Mouse (Mus musculus) gastrocnemius, adult 2 months (tissue): ENCODE results near the gene Abhd6. TPM values are rescaled to one million over a fixed set of nuclear protein-coding genes. Genes with fewer than 3 reads are reported as not detected.
"Not testable (repeated sequence)": the region's sequence is repeated elsewhere in the genome, so short reads cannot be mapped to it uniquely, and the experiment has no call there.

Source experiments
- DNase-seq: peaks from one replicate; pipeline ENCODE4 v3.0.0; 2022
- H3K27ac ChIP-seq: fragments of 200-600 bp; 2 replicates; pipeline ENCODE4 v1.8.1; 2022; ENCODE audit warnings: mild to moderate bottlenecking
- H3K4me3 ChIP-seq: fragments of 200-600 bp; 2 replicates; pipeline ENCODE4 v1.8.1; 2022; ENCODE audit warnings: mild to moderate bottlenecking, moderate library complexity
- CTCF ChIP-seq: fragments of 200-600 bp; IDR thresholded peaks from 2 replicates; pipeline ENCODE4 v1.8.1; 2022; ENCODE audit warnings: antibody characterized with exemption, mild to moderate bottlenecking, moderate library complexity
- intact Hi-C: fragments of 180-260 bp; cut with DNase I; formaldehyde crosslinking; loops from one replicate; pipeline ENCODE4 v1.15.1; 2025
- total RNA-seq, 2 experiments: library from RNA; stranded (reverse); gene quantifications; 2 replicates each; pipeline ENCODE4 v1.2.3; 2021

Gene Abhd6
- total RNA-seq, 2 experiments from 2014 or later, result 4.8 to 7.3 TPM

DNA sequence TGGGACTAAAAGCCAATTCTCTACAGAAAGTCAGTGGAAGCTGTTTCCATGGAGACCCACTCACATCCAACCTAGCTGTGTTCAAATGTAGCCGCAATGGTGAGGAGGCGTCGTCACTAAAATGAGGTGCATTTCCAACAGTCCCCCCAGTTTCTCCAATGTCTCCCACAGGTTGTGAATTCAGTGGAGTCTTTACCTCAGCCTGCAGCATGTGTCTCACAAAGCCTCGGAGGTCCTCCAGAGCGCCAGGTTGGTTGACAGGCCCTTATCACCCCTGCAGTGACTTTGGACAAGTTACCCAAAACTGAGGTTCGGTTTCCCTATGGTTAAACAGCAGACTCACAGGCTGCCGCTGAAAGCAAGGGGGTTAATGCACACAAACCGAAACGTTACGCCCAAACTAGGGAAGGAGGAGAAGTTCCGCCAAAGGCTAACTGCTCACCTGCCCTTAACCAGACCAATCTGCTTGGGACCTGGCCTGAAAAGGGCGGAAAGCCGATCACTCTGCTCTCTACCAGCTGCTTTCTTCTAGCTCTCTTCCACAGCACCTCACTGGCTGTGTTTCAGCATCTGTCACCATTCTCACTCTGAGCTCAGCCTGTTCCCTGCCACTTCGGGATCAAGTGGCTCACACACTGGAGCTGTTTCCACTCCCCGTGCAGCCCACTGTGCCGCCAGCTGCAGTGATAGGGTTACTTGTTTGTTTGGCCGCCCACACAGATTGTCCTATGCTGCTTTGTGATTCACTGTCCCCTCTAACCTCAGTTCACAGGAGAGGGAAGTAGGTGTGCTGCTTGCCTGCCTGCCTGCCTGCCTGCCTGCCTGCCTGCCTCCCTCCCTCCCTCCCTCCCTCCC lies 1.6 kb upstream of the Abhd6 start:
- DNase-seq, result peak; percentile 20
- no peak for TF ChIP-seq CTCF
- H3K4me3 ChIP-seq, result no peak overlapping the region
- no peak overlapping the region for H3K27ac ChIP-seq
- intact Hi-C loops, result no loop called here

GRCm38 (mm10) chr14:8003093-8003670 lies 480 bp downstream of the Abhd6 start:
- no peak for TF ChIP-seq CTCF
- peak overlapping the region; percentile 86 for H3K27ac ChIP-seq
- peak overlapping the region; percentile 93 for H3K4me3 ChIP-seq
- peak; percentile 68 for DNase-seq
- intact Hi-C loops, result no loop called here

- intact Hi-C loops, result no loop called here
- TF ChIP-seq CTCF, result no peak
- DNase-seq, result no peak
- Histone ChIP-seq H3K27ac (peak overlapping the region; percentile 86; the same call in 1 of the 2 replicates), H3K4me3 (peak overlapping the region; percentile 93)
These were observed 1.3 kb downstream of the Abhd6 start for GRCm38 (mm10) chr14:8003727-8004670.

DNA sequence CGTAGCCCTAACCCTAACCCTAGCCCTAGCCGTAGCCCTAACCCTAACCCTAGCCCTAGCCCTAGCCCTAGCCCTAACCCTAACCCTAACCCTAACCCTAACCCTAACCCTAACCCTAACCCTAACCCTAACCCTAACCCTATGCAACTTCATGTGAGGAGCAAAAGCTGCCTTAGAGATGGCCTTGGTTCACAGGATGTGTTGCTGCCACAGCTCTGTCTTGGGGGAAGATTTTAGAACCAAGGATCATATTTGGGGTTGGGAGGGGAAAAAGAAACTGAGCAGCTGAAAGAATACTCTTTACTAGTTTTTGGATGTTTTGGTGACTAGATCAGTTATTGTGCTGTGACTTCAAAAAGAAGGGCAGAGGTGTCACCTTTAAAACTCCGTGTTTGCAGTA lies 3.4 kb downstream of the Abhd6 start:
- intact Hi-C loops, H3K27ac ChIP-seq, H3K4me3 ChIP-seq, DNase-seq: not testable (repeated sequence)

DNA sequence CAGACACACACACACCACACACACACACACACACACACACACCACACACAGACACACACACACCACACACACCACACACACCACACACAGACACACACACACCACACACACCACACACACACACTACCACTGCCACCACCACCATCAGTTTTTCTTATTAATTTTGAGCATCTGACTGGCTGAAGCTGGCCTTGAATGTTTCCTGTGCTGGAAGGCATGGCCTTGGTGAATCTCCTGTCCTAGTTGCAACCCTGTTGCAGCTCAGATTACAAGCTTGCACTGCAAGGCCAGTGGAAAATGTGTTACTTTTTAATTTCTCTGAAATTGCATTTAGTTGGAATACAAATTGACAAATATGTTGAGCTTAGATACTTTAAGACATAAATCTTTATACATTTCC lies 4.4 kb downstream of the Abhd6 start:
- peak overlapping the region; percentile 35 for H3K27ac ChIP-seq
- intact Hi-C loops, result no loop called here
- DNase-seq, result no peak

GRCm38 (mm10) chr14:8007486-8007885 lies 4.8 kb downstream of the Abhd6 start:
- H3K27ac ChIP-seq, result peak overlapping the region; percentile 35
- no peak for DNase-seq

More for the DNA sequence above, 4.4 kb downstream of the Abhd6 start:
- H3K4me3 ChIP-seq, result no peak overlapping the region
- no peak for TF ChIP-seq CTCF

GRCm38 (mm10) chr14:8007923-8008322 lies 5.2 kb downstream of the Abhd6 start:
- no peak for TF ChIP-seq CTCF
- no peak overlapping the region for H3K27ac ChIP-seq

More at GRCm38 (mm10) chr14:8007486-8007885, 4.8 kb downstream of the Abhd6 start:
- no peak overlapping the region for H3K4me3 ChIP-seq
- intact Hi-C loops, result no loop called here
- no peak for TF ChIP-seq CTCF

DNA sequence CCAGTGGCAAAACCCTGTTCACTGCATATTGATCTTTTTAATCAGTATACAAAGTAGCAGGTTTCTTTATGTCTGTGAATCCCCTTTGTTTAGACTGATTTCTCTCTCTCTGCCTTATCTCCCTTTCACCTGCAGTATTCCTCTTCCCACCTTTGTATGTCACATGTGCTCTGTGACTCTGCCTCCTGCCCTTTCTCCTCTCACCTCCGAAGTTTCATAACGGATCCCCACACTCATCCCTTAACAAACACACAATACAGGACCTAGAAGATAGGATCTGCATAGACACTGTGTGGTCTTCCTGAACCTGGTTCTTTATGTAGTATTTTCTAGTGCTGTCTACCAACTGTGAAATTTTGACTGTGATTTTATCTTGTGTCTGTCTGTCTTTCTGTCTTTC lies 8.6 kb downstream of the Abhd6 start:
- no peak overlapping the region for H3K27ac ChIP-seq
- intact Hi-C loops, result no loop called here
- H3K4me3 ChIP-seq, result no peak overlapping the region
- no peak for DNase-seq
- TF ChIP-seq CTCF, result no peak

More at GRCm38 (mm10) chr14:8007923-8008322, 5.2 kb downstream of the Abhd6 start:
- DNase-seq, result no peak
- H3K4me3 ChIP-seq, result no peak overlapping the region
- intact Hi-C loops, result no loop called here

- TF ChIP-seq CTCF, result no peak
- intact Hi-C loops, result no loop called here
These were observed 9.2 kb downstream of the Abhd6 start for GRCm38 (mm10) chr14:8011938-8012337.

DNA sequence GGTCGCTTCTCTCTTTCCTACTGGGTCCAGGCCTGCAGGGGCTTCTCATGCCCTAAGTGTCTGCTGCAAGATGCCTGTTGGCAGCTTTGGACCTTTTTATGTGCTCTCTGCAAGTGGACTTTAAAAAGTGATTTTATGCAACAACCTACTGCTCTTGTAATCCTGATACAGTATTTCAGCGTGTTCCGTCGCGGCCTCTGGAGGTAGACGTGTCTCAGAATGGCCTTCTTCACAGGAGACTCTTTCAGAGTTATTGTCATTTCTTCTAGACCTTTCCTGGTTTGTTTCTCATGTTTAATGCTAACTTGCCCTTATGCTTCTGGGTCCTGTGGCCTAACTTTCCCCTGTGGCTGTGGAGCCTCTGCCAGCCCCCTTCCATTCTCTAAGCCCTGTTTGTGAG lies 13.1 kb downstream of the Abhd6 start:
- no peak for TF ChIP-seq CTCF
- Histone ChIP-seq H3K4me3 (no peak overlapping the region), H3K27ac (peak overlapping the region; percentile 16; the same call in 1 of the 2 replicates)
- DNase-seq, result no peak
- intact Hi-C loops, result no loop called here

More at GRCm38 (mm10) chr14:8011938-8012337, 9.2 kb downstream of the Abhd6 start:
- Histone ChIP-seq H3K4me3 (no peak overlapping the region), H3K27ac (no peak overlapping the region)
- DNase-seq, result no peak

DNA sequence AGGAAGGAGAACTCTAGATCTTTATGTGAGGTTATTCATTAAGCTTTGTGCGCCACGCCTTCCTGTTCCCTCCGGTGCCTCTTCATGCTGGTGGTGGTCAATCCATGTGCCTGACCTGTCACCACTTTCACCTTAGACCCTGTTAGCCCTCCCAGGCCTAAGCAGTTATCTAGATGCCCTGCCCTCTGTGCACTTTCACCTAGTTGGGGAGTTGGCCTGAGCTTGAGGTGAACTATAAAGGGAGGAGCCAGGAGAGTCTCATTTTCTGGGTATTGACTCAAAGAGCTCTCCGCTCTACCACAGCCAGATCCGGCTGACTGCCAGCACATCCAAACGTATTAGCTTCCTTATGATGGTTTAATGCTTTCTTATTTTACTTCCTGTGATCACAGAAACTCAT lies 13.6 kb downstream of the Abhd6 start:
- H3K27ac ChIP-seq, result peak overlapping the region; percentile 16; the same call in 1 of the 2 replicates
- DNase-seq, result no peak

DNA sequence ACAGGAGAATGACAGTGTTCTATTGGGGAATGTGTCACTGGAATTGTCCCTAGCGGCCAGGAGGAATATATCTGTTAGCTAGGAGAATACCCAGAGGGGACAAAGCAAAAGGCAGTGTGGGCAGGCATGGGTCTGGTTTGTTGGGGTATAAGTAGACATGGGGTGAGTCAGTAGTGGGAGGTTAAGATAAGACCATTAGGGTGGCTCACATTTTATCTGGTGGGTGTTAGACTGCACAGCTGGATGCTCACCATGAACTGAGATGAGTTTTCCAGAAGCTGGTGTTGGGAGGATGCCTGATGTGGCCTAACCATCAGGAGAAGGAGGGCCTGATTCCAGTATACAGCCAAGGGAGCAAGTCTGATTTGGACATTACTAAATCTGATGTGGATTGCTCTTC lies 14.2 kb downstream of the Abhd6 start:
- TF ChIP-seq CTCF, result no peak
- intact Hi-C loops, result no loop called here

More for the DNA sequence above, 13.6 kb downstream of the Abhd6 start:
- no peak overlapping the region for H3K4me3 ChIP-seq
- TF ChIP-seq CTCF, result no peak
- intact Hi-C loops, result no loop called here

DNA sequence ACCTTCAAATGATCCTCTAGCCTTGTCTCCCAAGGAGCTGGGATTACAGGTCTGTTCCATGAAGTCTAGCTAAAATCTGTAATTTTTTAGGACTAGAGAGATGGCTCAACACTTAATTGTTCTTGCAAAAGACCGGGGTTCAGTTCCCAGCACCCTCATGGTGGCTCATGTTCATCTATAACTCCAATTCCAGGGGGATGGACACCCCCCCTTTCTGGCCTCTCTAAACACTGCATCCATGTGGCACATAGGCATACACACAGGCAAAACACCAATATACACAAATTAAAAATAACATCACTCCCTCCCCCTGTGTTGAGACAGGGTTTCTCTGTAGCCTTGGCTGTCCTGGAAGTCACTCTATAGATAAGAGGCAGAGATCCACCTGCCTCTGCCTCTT lies 17.3 kb downstream of the Abhd6 start:
- no peak for DNase-seq
- no peak for TF ChIP-seq CTCF
- Histone ChIP-seq H3K27ac (no peak overlapping the region), H3K4me3 (no peak overlapping the region)
- intact Hi-C loops, result no loop called here

More for the DNA sequence above, 14.2 kb downstream of the Abhd6 start:
- Histone ChIP-seq H3K27ac (no peak overlapping the region), H3K4me3 (no peak overlapping the region)
- DNase-seq, result no peak
